Mouse (Mus musculus): Measurements from ENCODE around the gene Epha1.

DNA sequence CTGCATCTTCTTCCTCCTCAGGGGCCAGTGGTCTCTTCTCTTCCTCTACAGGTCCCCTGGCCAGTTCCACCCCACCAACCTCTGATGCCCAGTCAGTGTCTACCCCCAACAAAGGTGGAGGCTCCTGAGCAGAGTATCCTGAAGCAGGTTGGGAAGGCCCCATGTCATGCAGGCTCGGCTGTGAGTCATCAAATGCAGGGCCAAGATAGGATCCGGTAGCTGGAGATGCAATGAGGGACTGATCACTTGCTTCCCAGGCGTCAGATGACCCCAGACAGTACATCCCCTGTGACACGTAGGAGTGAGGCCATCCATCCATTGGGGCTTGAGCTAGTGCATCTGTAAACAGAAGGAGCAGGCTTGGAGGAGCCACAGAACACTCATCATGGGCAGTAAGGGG is 54.8 kb downstream of the Epha1 start:
- TF ChIP-seq POLR2A (IDR thresholded peaks at IDR 0.05; ENCODE audit: insufficient read length, low read depth) (no peak), E2F4 (IDR thresholded peaks at IDR 0.05; ENCODE audit: insufficient read depth) (no peak), TCF12 (IDR thresholded peaks at IDR 0.05; ENCODE audit: insufficient read depth, poor library complexity, severe bottlenecking) (no peak), MYOD1 (IDR thresholded peaks at IDR 0.05; ENCODE audit: control insufficient read depth in 1 of 3, insufficient read length in 2 of 3, low read depth in 2 of 3) (no peak), MYOG (IDR thresholded peaks at IDR 0.05; ENCODE audit: control insufficient read depth in 1 of 3, insufficient read depth in 1 of 3, insufficient read length in 2 of 3, low read depth in 2 of 3) (no peak), SRF (IDR thresholded peaks at IDR 0.05; ENCODE audit: control insufficient read depth, insufficient read length, low read depth) (no peak), CEBPB (IDR thresholded peaks at IDR 0.05; ENCODE audit: insufficient read depth, poor library complexity, severe bottlenecking) (no peak), POLR2AphosphoS2 (IDR thresholded peaks at IDR 0.05; ENCODE audit: insufficient read length, low read depth) (no peak), MAX (IDR thresholded peaks at IDR 0.05; ENCODE audit: low read depth) (no peak), TCF3 (IDR thresholded peaks at IDR 0.05; ENCODE audit: insufficient read length, low read depth) (no peak)

Measured in myocyte (in vitro differentiated cells).